Mouse (Mus musculus) ovary, postnatal 14 days (tissue): ENCODE data around the gene Pde3a.
"Not testable (repeated sequence)": the region's sequence is repeated elsewhere in the genome, so short reads cannot be mapped to it uniquely, and the experiment has no call there.

Experiments used
- DNase-seq: peaks from one replicate; pipeline ENCODE4 v3.0.0; 2022; ENCODE audit warnings: low spot score

Pde3a gene

DNA sequence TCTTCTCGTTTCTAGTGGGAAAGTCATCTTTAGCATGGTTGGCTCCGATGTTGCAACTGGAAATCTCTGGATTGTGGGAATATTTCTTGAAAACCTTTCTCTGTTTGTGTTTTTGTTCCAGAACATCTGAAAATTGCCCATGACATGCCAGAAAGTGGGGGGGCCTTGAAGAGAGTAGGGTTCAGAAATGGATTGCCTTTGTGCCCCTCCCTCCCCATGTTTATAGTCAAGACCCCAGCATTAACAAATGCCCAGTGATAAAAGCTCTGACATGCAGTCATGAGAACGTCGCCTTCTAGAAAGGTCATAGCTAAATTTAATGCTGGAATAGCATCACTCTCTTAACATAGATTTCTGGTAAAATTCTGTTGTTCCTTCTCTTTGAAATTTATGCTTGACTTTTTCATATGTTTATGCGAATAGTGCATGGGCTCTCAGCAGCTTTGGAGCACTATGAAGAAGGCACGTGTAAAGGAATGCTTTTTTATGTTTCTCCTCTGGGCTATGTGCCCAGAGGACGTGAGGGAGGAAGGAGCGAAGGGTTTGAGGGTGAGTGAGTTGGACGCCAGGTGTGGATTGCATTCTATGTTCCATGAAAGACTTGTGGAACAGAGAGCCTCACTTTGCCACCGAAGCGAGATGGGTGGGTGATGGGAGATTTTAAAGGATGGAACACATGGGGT, 19.0 kb downstream of the Pde3a start:
- no peak for DNase-seq

DNA sequence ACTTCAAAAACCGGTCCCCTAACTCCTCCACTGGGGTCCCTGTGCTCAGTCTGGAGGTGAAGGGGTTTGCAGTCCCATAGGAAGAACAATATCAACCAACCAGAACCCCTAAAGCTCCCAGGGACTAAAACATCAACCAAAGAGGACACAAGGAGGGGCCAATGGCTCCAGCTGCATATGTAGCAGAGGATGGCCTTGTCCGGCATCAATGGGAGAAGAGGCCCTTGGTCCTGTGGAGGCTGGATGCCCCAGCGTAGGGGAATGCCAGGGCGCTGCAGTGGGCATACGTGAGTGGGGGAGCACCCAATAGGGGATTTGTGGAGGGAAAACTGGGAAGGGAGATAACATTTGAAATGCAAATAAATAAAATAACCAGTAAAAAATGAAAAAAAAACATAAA, 19.8 kb downstream of the Pde3a start:
- DNase-seq: no peak

DNA sequence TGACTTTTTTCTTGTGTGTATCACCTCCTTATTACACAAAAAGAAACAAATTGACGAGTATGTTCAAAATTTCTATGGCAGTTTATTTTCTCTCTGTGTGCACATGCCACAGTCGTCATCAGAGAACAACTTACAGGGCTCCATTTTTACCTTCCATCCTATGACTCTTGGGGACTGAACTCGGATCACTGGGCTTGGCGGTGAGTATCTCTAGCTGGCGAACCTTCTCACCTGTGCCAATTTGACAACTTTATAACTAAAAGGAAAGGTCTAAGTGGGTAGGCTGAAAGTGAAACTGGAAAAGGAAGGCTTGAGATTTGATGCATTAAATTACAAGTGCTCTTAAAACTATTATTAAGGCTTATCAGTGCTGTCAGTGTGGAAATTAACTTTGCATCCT, 22.1 kb downstream of the Pde3a start:
- DNase-seq: no peak

DNA sequence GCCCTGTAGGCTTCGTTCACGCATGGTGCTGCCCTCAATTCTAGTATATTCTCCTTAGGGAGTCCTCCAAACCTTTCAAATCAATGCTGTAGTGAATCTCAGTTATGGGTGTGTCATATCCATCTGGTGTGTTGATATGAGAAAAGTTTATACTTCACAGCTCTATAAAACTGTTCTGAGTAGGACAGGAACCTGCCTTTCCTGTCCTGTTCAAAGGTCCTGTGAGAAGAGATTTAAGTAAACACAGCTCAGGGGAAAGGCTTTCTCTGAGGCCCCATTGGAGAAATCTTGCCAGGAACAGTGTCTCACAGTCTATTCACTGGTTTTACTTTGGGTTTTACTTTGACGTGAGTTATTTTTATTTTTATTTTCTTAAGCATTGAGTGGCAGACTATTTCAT, 22.5 kb downstream of the Pde3a start:
- no peak for DNase-seq

DNA sequence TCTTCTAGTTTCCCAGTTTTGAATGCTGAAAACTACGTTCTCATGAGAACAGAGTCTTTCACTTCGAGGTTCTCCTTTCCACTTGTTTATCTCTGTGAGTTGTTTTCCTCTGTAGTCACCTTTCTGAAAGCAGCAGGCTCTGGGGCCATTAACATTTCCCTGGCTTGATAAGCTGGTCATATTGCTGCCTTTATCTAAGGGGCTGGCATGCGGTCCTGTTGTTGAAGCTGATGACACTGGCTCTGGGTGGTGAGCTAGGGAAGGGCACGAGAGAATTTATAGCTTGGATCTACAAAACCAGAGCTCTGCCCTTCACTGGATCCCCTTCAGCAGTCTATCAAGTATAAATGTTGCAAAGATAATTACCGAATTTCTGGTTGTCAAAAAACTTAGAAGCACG, 24.6 kb downstream of the Pde3a start:
- DNase-seq: no peak

DNA sequence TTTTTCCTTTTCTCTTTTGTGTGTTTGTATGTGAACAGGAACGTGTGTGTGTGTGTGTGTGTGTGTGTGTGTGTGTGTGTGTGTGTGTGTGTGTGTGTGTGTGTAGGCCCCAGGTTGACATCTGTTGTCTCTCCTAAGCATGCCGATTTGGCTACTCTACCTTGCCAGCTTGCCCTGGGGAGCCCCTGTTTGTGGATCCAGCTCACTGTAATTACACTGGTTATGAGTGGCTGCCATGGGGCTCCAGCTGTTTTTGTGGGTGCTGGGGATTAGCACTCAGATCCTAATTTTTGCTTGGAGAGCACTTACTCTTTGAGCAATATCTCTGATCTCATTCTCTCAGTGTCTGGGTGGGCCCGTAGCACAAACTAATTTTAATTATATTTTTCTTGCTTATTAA, 32.6 kb downstream of the Pde3a start:
- DNase-seq: no peak

DNA sequence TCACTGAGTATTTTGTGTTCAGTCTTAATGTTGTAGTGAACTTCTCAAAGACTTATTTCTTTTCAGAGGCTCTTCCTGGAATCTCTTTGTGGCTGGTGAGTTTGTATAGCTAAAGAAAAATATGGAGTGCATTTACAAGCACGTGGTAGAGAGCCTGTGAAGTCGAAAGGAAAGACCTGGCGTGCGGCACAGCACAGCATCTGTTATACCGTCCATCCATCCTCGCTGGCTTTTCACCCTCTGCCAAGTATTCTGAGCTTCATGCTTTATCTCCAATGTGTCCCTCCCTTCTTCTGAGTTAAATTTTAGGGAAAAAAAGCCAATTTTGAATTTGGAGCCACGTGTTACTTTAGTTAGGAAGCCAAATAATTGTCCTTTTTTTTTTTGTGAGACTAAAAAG, 33.7 kb downstream of the Pde3a start:
- no peak for DNase-seq

DNA sequence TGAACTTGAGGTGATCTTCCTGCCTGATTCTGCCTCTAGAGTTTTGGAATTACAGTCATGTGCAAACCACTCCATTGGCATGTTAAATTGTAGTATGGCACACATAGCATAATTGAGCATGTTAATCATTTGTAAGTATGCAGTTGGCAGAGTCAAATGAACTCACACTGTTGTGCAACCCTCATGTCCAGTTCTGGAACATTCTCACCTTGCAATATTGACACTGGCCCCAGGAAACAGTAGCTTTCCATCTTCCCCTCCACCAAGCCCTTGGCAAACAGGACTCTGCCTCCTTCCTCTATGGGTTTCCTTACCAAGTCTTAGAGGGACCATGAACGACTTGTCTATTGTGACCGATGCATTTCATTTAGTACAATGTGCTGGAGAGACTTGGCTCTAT, 42.1 kb downstream of the Pde3a start:
- DNase-seq: no peak

DNA sequence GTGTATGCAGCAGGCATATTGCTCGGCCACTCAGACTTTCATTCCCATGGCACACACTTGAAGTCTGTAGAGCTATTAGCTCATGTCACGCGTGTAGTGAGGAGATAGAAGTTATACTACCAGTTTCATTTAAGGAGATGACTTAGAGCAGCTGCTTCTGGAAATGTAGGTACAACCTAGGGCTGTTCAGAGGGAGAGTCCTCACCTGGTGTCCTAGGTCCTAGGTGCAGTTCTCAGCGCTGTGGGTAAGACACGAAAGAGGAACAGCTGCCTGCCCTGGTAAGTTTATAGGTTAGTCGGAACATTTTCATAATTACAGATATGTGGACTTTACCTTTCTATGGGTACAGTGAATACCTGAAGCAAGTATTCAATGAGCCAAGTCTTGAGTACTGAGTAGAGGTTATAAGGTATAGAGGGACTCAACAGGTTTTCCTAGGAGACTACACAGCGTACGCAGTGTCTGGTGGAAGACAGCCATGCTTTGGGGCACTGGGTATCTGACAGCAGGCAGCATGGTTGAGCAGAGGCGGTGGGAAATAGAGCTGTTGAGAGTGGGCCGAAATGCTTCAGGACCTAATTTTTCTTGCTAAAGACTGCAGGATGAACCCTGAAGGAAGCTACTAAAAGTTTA, 43.9 kb downstream of the Pde3a start:
- no peak for DNase-seq

DNA sequence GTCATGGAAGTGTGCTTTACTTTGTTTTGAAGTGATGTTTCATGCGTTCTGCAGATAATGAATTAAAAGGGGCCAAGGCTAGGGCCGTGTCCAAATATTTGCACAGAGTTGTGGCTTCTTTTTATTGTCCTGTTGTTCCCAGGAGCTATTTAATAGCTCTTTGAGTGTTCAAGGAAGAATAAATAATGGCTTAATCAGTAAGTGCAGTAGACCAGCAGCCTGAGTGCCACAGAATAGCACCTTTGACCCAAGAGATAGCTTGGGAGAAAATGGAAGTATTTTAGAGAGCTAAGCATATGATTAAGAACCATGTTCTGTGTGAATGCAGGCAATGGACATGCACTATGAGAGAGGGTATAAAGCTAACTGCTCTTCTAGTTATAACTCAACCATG, 44.4 kb downstream of the Pde3a start:
- DNase-seq: no peak

DNA sequence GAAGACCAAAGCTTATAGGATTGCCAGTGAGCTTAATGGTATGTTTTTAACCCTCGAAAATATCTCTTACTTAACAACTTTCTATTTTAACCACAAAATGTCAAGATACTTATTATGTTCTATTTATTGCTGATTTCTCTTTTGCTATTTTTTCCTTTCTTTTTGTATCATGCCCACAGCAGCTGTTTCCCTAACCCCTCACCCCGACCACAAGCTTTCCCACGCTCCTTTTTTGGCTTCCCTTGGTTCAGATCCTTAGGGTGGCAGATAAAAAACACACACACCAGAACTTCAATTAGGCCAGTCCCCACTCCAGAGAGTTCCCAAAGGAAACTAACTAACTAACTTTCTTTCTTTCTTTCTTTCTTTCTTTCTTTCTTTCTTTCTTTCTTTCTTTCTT, 46.2 kb downstream of the Pde3a start:
- no peak for DNase-seq

DNA sequence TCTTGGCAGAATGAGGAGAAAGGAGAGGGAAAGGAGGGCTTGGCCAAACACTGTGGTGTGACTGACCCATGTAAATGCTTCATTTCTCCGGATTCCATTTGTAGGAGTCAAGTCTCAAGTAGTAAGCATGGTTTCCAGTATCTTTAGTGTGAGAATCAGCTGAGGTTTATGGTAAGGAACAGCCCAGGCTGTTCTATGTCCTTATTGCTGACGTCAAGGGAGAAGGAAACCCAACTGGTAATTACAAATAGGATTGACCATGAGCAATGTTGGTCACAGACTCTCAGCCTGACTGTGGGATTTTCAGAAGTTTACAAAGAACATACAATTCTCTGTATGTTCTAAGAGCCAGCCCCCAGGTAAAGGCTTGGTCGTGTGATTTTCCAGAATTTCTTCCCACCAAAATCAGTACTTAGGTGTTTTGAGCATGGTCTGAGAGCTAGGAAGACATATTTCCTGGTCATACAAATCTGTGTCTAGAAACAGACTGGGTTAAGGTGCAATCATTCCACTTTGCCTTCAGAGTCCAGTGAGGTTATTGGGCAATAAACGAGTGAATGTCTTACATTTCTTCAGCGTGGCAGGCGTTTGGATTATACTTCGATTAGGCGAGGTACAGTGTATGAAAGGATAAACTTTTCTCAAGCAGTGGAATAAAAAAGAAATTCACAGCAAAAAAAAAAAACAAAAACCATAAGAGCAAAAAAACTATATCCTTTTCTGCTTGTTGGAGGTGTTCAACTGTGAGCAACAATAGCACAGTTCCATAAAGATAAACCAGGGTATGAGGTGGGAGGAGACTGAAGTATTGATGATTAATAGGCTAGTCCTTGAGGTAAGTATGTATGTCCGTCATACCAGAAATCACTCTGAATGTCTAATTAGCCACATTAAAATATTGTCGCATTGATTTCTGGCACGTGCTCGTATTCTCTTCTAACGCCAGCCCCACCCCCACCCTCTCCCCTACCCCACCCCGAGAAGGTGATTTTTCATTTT, 53.0 kb downstream of the Pde3a start:
- no peak for DNase-seq

DNA sequence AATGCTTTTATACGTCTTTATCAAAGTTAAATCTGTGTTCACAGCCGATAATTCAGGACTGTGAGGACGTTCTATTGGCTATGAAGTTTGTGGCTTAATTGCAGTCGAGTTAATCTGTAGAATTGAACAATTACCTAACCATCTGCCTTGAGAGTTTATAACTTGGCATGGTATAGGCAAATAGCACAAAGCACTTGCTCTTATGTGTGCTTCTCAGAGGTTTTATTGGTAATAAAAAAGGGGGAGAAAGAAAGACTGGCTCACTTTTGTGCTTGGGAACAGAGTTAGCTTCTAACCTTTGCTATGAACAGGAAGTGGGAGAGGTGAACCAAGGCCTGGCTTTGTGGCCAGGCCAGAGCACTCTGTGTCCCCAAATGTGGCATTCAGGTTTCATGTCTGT, 53.8 kb downstream of the Pde3a start:
- no peak for DNase-seq

DNA sequence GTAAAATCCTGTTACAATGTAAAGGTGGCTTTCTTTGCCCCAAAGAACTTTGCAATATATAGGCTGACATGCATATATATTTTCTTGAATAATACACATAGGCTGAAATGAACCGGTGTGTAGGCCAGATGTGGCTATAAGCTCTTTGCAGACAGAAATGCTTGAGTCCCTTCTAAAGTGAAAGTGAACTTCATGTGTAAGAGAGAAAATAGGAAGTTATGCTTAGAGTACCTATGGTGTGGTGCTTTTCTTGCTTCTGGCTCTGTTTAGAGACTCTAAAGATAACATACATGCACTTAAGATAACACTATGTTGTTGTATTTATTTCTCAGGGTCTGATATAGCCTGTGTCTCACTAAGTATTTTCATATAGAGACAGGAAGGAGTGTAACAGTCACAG, 58.3 kb downstream of the Pde3a start:
- DNase-seq: no peak

DNA sequence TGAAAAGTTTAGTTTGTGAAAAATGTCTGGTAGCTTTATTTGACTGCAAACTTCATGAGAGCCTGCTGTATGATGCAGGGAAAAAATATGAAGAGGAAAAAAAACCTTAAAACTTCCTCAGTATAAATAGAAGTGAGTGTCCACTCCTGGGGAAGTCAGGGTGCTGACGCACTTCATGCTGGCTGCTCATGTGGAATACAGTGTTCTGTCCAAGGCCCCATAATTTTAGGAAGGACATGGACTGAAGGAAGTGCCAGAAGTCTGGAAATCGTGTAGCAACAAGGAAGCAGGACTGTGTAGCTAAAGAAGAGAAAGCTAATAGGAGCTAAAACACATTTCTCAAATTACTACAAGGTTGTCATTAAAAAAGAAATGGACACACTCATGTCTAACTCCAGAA, 59.4 kb downstream of the Pde3a start:
- DNase-seq: no peak

DNA sequence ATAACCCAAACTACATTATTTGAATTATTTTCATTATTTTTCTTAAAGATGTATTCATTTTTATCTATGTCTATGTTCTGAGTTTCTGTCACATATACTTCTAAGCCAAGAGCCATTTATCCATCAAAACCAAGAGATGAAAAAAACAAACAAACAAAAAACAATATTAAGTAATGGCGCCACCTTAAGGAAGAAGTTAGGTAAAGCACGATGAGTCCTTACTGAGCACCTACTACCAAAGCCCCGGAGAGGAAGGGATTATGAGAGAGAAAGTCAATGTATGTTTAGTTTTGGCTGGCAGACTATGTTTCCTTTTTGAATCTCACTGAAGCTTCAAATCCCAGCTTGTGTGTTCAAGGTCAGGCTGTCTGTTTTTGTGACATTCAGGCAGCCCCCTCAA, 60.8 kb downstream of the Pde3a start:
- no peak for DNase-seq

DNA sequence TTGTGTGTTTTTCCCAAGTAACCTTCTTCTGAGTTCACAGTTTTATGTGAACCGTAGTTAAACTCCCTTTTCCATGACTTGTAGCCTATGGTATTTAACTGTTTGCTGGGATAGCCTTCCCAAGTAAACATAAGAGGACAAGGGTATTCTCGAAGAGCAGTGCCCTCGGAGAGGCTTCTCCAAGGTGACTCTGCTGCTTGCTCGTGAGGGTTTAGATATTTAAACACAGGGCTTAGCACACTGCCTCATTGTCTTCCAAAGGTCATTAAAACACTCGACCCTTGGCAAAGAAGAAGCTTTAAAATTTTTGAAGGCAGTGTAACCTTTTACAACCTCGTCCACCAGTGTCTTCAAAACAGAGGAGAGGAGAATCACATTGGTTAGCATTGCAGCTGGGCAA, 61.3 kb downstream of the Pde3a start:
- no peak for DNase-seq

DNA sequence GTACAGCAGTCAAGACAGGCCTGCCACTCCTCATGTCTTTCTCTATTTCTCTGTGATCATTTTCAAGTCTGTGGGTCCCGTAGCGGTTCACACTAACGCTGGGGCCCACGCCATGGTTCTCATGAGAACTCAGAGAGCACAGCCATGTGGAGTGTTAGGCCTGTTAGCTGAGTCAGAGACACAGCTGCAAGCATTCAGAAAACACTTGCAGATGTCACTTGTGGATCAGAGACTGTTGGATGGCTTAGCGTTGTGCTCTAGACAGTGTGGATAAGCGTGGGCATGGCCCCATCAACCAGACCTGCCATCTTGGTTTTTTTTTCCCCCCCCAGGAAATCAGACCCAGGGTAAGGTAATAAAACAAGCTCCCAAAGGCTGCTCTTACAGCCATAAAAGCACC, 62.5 kb downstream of the Pde3a start:
- no peak for DNase-seq

DNA sequence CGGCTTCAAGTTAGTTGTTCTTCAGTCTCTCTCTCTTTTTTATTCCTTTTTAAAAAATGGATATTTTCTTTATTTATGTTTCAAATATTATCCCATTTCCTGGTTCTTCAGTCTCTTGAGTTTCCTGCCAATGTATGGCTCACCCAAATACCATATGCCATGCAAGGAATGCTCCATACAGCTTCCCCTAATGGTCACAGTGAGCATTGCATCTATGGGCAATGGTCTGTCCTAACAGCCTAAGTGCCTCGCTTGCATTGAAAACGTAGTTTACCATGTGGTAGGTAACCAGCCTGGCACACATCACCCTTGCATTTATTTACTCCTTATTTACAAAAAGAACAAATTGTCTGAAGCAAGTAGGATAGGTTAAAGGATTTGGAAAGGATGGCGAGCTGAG, 64.0 kb downstream of the Pde3a start:
- no peak for DNase-seq

DNA sequence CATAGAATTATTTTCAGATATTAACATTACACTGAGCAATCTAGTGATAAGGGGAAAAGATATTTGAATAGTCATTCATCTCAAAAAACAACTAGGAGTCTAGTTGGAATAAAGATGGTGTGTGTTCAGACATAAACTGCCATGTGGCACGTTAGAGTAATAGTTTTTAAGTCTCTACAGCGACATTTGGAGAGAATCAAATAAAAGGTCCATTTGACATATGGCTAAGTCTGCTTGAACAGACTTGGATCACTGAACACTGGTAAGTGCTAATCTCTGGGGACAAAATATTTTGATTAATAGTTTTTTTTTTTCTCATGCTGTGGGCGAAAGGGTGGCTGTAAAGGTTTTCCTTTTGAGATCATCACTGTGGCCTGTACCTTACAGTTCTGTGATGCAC, 69.4 kb downstream of the Pde3a start:
- DNase-seq: no peak

DNA sequence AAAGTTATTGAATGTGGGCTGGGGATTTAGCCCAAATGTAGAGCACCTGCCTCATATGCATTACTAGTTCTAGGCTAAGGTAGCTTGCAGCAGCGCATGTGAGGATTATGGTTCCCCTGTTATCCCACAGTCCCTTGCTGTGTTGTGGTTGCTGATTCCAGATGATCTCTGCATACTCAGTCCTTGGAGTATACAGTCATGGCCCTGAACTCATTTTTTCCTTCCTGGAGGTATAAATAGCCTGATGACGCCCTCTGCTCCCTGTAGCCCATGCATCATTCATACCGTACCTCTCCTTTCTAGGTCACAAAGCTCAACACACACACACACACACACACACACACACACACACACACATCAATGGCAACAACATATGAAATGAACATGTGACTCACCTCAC, 72.2 kb downstream of the Pde3a start:
- DNase-seq: no peak

DNA sequence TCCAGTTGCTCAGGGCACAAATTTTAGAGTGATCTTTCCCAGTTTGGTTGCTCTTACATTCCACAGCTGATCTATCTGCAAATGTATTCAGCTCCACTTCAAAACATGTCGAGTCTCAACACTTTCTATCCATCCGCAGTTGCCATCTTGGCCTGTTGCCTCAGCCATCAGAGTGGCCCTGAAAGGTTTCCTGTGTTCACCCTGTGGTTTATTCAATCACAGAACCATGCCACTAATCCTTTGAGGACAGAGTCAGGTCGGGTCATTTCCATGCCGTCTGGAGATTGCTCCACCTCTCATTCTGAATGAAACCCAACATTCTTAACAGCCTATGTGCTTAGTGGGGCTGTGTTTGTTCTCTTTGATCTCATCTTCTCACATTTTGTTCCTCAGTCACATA, 73.9 kb downstream of the Pde3a start:
- DNase-seq: no peak

DNA sequence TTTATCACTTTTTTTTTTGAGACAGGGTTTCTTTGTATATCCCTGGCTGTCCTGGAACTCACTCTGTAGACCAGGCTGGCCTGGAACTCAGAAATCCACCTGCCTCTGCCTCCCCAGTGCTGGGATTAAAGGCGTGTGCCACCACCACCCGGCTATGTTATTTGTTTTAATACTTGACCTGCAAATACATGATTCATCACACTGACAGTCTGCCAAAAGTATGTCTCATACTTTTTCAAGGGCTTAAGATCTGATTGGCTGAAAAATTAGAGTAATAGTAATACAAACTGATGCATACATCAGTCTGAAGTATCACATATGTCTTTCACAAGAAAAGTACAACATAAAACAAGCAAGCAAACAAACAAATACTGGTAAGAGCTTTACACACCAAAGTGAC, 78.1 kb downstream of the Pde3a start:
- DNase-seq: not testable (repeated sequence)
